Mouse (Mus musculus) macrophage (primary cell): ENCODE data around the gene Med13l. TPM values are rescaled to one million over a fixed set of nuclear protein-coding genes. Genes with fewer than 3 reads are reported as not detected.

Source experiments
- H3K27ac ChIP-seq: fragments of 350-480 bp; formaldehyde crosslinking; 2 replicates; pipeline ENCODE4 v1.9.0; 2021
- H3K36me3 ChIP-seq: fragments of 350-480 bp; formaldehyde crosslinking; 2 replicates; pipeline ENCODE4 v1.9.0; 2021; ENCODE audit errors: inconsistent target
- H3K4me3 ChIP-seq: fragments of 350-480 bp; formaldehyde crosslinking; 2 replicates; pipeline ENCODE4 v1.9.0; 2021; ENCODE audit errors: inconsistent target
- H3K79me2 ChIP-seq: fragments of 350-480 bp; formaldehyde crosslinking; 2 replicates; pipeline ENCODE4 v1.9.0; 2021; ENCODE audit errors: inconsistent target
- WGBS: methylation state at CpG from one replicate; pipeline ENCODE4 v1.1.7; 2026; ENCODE audit warnings: inconsistent platforms; ENCODE audit not compliant: missing documents; 5-methylcytosine and 5-hydroxymethylcytosine counted together
- polyA plus RNA-seq: library from polyadenylated mRNA; stranded (reverse); fragments of 250-400 nt; gene quantifications from 3 replicates; pipeline ENCODE4 v1.2.4, GENCODE M21; 2018; ENCODE audit warnings: inconsistent platforms

Gene Med13l
- polyA plus RNA-seq, 1 experiment from 2014 or later: 10.0 TPM

DNA sequence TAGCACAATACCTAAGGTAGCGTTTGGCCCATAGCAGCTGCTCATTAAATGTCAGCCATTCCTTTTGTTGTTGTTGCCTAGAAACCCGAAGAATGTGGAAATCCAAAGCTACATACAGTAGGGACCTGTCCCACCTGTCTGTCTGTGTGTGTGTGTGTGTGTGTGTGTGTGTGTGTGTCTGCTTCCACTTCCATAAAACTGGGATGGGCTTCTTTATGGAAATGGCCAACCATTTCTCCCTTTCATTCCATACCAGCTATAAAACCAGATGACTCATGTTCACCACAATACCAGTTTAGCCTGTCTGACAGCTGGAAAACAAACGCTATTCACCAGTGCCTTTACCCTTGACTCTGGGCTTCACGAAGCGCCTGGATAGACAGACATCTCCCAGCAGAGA is 249.1 kb downstream of the Med13l start:
- H3K79me2 ChIP-seq: no peaks in the 10 kb centered on the region
- no peaks in the 10 kb centered on the region for H3K36me3 ChIP-seq
- H3K4me3 ChIP-seq: no peak overlapping the region
- WGBS: 87% methylated on average over 5 of the region's 5 CpGs
- no peak overlapping the region for H3K27ac ChIP-seq

DNA sequence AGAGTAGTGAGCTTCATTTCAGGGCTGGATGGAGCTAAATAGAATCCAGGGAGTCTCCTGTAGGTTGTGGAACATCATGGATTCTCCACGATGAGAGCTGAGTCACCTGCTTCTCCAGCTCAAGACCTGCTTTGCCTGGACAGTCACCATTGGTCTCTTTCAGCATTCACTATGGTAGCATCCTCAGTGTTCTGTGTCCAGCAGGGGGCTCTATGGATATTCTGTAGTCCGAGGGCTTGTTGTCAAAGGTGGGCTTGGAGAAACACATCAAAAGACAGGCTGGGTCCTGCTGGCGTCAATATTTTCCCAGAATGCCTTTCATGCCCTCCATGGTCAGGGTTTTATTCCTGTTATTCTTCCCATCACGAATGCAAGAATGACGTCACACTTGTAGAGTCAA is 251.2 kb downstream of the Med13l start:
- Histone ChIP-seq H3K79me2 (no peaks in the 10 kb centered on the region), H3K36me3 (no peaks in the 10 kb centered on the region), H3K4me3 (no peak overlapping the region), H3K27ac (no peak overlapping the region)
- 64% methylated on average over 5 of the region's 5 CpGs for WGBS

DNA sequence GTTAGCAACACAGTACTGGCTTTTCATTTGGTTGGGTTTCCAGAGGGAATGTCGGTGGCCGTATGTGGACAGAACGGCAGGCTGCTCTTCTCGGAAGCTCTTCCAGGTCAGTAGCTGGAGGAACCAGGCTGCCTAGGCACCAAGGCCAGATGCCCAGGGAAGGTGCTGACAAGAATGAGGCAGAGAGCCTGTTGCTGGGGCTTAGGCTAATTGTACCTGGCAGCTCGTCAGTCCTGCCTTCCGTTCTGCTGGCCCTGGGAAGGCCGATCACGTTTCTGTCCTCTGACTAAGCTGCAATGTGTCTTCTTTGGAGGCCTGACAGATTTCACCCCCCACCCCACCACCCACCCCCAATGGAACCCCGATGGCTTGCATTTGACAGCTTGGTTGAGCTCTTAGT is 251.9 kb downstream of the Med13l start:
- no peak overlapping the region for H3K27ac ChIP-seq
- no peaks in the 10 kb centered on the region for H3K36me3 ChIP-seq
- no peak overlapping the region for H3K4me3 ChIP-seq
- no peaks in the 10 kb centered on the region for H3K79me2 ChIP-seq
- WGBS: 79% methylated on average over 9 of the region's 9 CpGs

DNA sequence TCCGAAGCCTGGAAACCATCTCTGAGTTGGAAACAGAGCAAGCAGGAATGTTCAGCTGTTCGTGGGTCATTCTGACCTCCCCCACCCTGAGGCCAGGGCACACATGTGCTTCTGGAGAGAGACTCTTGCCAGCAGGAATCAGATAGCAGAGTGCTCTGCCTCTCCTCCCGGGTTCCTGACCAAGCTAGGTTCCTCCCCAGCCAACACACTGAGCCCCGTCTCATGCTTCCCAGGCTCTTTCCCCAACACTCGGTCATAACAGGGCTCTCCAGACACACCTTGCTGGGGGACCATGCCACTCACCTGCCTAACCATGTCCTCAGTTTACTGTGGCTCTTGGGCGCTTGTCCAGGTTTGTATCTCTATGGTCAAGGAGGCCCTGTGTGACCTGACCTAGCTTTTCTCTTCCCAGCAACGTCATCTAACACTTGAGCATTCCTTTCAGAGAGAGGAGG is 252.5 kb downstream of the Med13l start:
- WGBS: 74% methylated on average over 7 of the region's 7 CpGs
- Histone ChIP-seq H3K36me3 (no peaks in the 10 kb centered on the region), H3K4me3 (no peak overlapping the region), H3K27ac (no peak overlapping the region), H3K79me2 (no peaks in the 10 kb centered on the region)

DNA sequence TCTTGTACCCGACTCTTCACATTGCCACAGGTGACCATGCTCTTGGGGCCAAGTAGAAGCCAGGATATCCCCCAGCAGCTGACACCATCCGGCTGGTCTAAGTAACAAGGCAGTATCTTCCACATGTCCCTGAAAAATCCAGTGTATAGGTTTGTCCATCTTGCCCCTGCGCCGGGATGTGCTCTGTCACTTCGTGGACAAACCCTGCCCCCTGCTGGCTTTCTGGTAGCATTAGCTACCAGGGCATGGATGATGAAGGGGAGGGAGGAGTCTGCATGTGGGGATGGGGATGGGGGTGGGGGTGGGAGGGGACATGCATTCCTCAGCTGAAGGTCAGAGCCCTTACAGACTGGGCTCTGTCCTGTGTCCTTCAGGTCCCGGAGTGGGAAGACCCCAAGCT is 253.6 kb downstream of the Med13l start:
- H3K4me3 ChIP-seq: no peak overlapping the region
- no peaks in the 10 kb centered on the region for H3K79me2 ChIP-seq
- 46% methylated on average over 6 of the region's 6 CpGs for WGBS
- no peak overlapping the region for H3K27ac ChIP-seq
- no peaks in the 10 kb centered on the region for H3K36me3 ChIP-seq
